Mouse (Mus musculus) kidney, adult 2 months (tissue): ENCODE results near the gene Tmem95.

ENCODE experiments used
- CTCF ChIP-seq: fragments of 200-500 bp; conservative IDR thresholded peaks from 2 replicates; pipeline ENCODE4 v1.5.1; 2011; ENCODE audit warnings: low read depth, mild to moderate bottlenecking, control low read depth, low read length, moderate library complexity, mixed read lengths; ENCODE audit not compliant: insufficient read depth, insufficient read length
- POLR2A ChIP-seq: fragments of 200-500 bp; IDR thresholded peaks from one replicate; pipeline ENCODE4 v1.6.1; 2011; ENCODE audit warnings: low read depth, low read length, control low read depth

DNA sequence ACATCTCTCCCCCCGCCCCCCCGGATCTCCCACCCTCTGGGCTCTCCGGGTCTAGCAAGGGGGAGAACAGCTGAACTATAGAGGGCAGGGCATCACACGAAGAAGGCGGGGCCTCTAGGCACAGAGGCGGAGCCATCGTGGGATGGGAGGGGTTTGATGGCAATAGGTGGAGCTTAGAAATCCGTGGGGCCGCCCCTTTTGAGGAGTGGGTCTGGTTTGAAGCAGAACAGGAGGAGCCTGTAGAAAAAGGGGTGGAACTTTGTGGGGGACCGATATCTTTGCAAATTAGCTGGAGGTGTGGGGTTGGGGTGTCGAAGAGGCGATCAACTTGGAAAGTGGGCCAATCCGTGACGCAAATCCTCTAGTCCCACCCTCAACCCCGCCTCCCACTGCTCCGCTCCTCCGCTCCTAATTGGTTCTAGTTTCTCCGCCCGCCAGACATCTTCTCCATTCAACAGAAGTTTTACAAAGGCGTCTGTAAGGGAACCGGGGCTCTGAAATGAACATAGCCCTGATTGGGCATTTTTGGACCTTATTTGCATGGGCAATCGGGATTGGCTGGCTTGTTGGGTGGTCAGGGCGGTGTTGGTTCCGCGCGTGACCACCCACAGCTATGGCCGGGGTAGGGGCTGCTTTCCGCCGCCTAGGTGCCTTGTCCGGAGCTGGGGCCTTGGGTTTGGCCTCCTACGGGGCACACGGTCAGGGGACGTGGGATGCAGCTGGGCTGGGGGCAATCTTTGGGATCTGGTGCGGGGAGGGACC lies 39.7 kb downstream of the Tmem95 start, which contains the start of gene Tmem256:
- TF ChIP-seq POLR2A: peak; percentile 66
- no peak for TF ChIP-seq CTCF
